Mouse (Mus musculus): ENCODE results near the gene Blvrb. TPM values are rescaled to one million over a fixed set of nuclear protein-coding genes. Genes with fewer than 3 reads are reported as not detected.

Gene Blvrb
- total RNA-seq (2023), result 10 to 100 TPM; 31.2 to 58.3 TPM

DNA sequence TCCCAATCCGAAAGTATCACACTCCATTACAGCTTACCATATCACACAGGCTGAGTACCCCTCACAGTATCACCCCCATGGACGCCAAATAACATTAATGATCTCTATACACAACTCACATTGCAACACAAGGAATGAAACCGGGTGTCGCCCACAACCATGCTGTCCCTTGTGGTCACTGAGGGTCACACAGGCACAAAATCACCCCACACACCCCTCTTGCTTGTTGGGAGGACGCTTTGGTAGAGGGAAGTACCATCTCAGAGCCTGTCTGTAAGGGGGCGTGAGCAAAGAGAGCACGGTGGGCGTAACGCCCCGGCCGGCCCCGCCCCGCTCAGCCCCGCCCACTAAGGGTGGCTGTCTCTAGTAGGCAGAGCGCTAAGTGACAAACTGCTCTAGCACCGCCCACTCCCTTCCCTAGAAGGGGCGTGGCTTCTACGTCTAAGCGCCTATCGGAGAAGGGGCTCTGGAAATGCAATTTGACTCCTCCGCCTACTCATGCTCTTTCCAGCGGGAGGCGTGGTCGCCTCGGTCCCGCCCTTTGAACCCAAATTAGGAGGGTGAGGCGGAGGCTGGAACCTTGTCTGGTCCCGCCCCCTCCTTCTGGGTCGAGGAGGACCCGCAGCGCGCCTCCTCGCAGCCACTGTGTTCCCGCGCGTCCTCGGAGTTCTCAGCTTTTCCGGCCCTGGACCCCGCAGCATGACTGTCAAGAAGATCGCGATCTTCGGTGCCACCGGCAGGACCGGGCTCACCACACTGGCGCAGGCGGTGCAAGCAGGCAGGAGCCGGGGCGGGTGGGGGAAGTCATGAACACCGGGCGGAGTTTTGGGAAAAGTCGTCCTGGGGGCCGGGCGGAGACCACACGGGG lies at the start of gene Blvrb, which contains the start of gene Sptbn4:
Blvrb (plus strand) TSS at position 560 of the 868 bp plus-strand sequence.
Sptbn4 (minus strand) TSS at position 268 of the 868 bp plus-strand sequence.

DNA sequence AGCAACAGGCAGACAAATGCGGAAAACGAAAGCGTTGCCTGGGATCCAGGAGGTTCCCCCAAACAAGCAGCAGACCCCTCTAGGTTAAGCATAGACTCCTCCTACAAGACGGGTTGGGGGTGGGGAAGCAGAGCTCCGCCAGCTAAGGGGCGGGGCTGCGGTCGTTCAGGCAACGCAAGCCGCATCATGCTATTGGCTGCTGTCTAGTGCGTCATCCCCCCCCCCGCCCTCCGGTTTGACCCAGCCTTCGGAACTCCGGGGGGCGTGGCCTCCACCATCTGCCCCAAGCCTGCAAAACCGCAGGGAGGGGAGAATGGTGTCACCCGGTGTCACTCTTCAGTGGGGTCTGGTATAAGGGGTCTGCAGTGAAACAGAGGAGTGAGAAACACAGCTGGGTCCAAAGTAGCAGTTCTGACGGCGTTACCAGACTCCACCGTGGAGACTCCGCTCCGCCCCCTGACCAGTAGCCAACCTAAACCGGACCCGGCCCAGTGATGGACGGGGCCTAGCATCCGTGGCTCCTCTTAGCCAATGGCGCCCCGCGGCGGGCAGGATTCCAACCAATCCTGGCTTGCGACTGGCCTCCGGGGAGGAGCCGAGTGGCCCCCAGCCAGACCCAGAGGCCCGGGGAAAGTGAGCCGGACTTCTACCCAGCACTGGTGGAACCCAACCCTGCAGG lies 25.5 kb downstream of the Blvrb start, which contains the start of gene Sertad3:
Sertad3 (plus strand) TSS at position 613 of the 679 bp plus-strand sequence.

DNA sequence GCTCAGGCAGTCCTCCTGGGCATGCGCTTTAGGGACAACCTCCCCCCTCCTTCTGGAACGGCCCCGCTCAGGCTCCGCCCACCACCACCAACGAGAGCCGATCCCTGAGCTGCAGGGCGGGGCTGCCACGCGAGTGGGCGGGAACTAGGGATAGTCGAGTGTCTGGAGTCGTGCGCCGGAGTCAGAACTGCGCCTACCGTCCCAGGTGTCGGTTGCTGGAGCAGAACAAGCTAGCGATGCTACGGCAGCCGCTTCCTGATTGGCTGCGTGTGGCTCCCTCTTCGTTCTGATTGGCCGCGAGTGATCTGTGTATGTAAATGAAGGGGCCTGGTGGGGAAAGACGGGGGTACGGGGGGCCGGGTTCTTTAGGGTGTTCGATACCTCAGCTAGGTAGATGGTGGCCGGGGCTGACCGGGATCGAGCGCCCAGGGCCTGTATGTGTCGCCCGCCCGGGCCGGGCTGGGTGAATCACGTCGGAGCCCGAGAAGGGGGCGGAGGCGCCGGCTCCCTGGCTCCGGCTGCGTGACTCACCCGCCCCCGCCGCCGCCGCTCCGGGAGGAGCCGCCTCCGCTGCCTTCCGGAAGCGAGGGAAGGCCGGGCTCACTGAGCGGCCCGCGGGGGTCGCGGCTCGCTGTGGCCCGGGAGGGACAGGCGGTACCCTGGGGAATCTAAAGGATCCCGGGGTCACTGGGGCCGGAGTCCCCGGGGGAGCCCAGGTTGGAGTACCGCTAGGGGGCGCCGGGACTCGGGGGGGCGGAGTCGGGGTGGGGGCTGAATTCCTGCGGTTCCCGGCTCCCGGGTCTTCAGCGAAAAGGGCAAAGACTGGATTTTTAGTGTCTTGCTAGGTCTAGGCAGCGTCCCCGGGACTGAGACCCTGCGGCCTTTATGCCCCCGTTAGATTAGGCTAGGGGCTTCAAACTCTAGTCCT lies 39.3 kb downstream of the Blvrb start, which contains the start of gene Sertad1:
Sertad1 (plus strand) TSS at position 141 of the 928 bp plus-strand sequence.

DNA sequence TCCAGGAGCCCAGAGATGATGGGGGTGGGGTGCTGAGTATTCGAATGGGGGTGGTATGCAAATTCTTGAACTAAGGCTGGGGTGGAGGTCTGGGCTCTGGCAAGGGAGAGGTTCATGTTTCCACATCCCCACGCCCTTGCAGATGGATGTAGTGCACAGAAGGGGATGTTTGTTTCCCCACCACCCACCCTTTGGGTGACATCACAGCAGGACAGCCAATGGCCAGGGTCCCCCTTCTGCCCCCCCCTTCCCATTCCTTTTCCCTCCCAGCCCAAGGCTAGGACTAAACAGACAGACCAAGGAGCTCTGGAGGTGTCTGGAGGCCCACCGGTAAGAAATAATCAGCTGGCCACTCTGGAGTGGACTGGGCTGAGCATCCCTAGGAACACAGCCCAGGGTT lies 51.3 kb downstream of the Blvrb start, which contains the start of gene Prx:
Prx (plus strand) TSS at position 289 of the 400 bp plus-strand sequence.

Other genes starting within 250 kb of the Blvrb start
- 10 to 100 TPM in 1 of 2 experiments, 1 to 10 TPM in 1; 9.0 to 10.4 TPM for gene Itpkc, start 219.3 kb upstream of the Blvrb start, total RNA-seq (2023)
- 10 to 100 TPM; 19.5 to 21.4 TPM for gene Coq8b, start 215.0 kb upstream of the Blvrb start, total RNA-seq (2023)
- gene Numbl, start 189.5 kb upstream of the Blvrb start, total RNA-seq (2023), result 1 to 10 TPM; 5.7 to 6.9 TPM
- gene Ltbp4, start 110.3 kb upstream of the Blvrb start, total RNA-seq (2023), result under 1 TPM; 0.33 to 0.51 TPM
- gene Shkbp1, start 92.0 kb upstream of the Blvrb start, total RNA-seq (2023), result 100 to 1,000 TPM; 100 to 108 TPM
- gene Gm20479, start 90.6 kb upstream of the Blvrb start, total RNA-seq (2023), result 10 to 100 TPM in 1 of 2 experiments, not detected in 1; 10.9 TPM
- under 1 TPM; 0.07 to 0.09 TPM for gene Sptbn4, start 292 bp upstream of the Blvrb start, total RNA-seq (2023)
- gene Sertad3, start 25.8 kb downstream of the Blvrb start, total RNA-seq (2023), result 10 to 100 TPM; 27.9 to 32.9 TPM
- gene Sertad1, start 38.9 kb downstream of the Blvrb start, total RNA-seq (2023), result 10 to 100 TPM; 43.3 to 43.4 TPM
- under 1 TPM; 0.68 to 0.80 TPM for gene Prx, start 51.3 kb downstream of the Blvrb start, total RNA-seq (2023)
- under 1 TPM in 1 of 2 experiments, not detected in 1; 0.36 TPM for gene Hipk4, start 75.3 kb downstream of the Blvrb start, total RNA-seq (2023)
- 10 to 100 TPM; 19.5 to 22.3 TPM for gene Pld3, start 105.2 kb downstream of the Blvrb start, total RNA-seq (2023)
- 10 to 100 TPM; 12.4 to 13.8 TPM for gene 2310022A10Rik, start 105.3 kb downstream of the Blvrb start, total RNA-seq (2023)
- 100 to 1,000 TPM; 109 to 111 TPM for gene Akt2, start 143.6 kb downstream of the Blvrb start, total RNA-seq (2023)
- not detected for gene Ttc9b, start 205.9 kb downstream of the Blvrb start, total RNA-seq (2023)
- 1 to 10 TPM; 4.9 to 6.5 TPM for gene Map3k10, start 226.6 kb downstream of the Blvrb start, total RNA-seq (2023)
- under 1 TPM; 0.13 to 0.51 TPM for gene Zfp607b, start 241.4 kb downstream of the Blvrb start, total RNA-seq (2023)

Data from neutrophil, adult 59 days (primary cell).